Mouse (Mus musculus): ENCODE measurements at regions not wholly inside any gene's neighbourhood (a gene's known extent, or its start where the extent isn't known, plus 50 kb on each side); places are given as distances from the start of the nearest gene placed in this dataset.

DNA sequence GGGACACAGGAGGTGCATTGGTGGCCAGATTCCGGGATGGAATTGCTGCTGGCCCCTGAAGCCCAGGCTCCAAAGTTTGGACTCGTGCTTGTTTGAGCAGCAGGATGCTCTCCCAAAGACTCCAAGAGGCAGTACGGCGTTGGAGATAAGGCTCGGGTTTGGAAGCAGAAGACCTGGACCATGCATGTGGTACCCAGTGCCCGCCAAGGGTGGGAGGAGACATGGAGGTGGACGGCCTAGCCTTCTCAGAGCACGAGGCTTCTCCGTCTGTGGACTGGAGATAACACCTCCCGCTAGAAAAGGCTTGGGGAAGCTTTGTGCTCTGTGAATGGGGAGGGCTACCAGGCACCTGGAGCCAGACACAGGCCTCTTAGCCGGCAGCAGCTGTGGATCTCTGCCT is 271.7 kb downstream of the Rps6kc1 start:
- DNase-seq (ENCODE audit: low spot score), result no peak

DNA sequence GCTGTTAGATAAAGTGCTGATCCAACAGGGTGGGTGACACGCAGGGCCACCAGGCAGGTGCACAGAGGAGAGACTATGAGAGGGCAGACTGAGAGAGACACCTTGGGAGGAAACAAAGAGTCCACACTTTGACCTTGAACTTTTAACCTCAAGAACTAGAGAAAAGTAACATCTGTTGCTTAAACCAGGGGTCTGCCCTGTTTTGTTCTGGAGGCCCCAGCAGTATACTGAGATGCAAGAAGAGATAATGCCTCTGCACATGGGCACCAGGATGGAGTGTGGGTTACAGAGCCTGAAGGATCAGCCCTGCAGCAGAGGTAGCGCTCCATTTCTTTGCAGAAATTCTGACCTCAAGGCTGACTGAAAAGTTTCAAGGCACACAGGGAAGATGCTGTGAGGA is 276.6 kb downstream of the Rps6kc1 start:
- DNase-seq (ENCODE audit: low spot score), result no peak

DNA sequence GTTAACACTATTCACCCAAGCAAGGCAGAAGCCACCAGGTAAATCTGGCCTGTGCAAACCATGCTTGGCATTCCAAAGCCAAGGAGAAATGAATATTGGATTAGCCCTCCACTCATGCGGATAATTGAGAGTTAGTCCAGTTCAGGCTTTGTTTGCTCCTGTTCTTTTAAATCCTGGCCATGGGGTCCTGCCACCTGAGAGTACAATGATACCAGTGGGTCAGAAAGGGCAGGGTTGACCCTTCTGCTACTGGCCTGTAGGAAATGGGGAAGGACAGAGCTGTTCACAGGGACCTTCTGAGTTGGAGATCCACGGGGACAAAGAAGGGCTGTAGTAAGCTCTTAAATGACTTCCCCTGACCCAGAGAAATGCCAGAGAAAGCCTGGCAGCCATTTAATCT is 279.9 kb downstream of the Rps6kc1 start:
- DNase-seq (ENCODE audit: low spot score), result no peak

DNA sequence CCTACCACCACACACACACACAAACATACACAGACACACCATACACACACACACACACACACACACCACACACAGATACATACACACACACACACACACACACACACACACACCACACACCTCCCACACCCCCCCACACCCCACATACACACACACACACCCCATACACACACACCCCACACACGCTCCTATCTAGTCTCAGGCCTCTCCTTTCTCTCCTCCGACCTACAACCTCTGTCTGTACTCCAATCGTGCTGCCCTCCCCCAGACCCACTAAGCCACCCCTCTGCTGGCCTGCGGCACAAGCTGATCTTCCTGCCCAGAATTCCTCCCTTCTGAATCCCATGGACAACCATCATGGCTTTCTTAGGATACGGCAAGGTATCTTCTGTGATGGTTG is 281.4 kb downstream of the Rps6kc1 start:
- DNase-seq (ENCODE audit: low spot score), result no peak

GRCm38 (mm10) chr1:190623916-190624315 is 287.7 kb downstream of the Rps6kc1 start:
- DNase-seq (ENCODE audit: low spot score), result no peak

- no peak for DNase-seq (ENCODE audit: low spot score)
These were observed 311.1 kb downstream of the Rps6kc1 start for GRCm38 (mm10) chr1:190600425-190600824.

- DNase-seq (ENCODE audit: low spot score), result no peak
These were observed 311.9 kb downstream of the Rps6kc1 start for GRCm38 (mm10) chr1:190599622-190600021.

DNA sequence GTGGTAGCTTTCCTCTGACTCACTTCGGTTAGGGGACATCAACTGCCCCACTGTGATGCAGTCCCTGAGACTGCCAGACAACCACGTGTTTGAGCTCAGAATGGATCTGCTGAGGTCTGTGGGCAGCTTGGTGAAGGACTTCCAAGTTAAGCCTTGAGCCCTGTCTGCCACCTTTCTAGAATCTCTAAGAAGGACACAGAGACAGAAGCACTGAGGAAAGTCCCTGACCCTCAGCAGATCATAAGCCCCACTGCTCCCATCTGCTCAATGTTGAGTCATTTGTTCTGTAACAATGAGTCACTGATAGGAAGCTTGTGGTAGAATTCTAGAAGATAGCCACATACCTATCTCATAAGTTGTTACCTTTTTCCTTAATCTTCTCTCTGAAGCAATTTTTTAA is 315.4 kb downstream of the Rps6kc1 start:
- DNase-seq (ENCODE audit: low spot score), result no peak

DNA sequence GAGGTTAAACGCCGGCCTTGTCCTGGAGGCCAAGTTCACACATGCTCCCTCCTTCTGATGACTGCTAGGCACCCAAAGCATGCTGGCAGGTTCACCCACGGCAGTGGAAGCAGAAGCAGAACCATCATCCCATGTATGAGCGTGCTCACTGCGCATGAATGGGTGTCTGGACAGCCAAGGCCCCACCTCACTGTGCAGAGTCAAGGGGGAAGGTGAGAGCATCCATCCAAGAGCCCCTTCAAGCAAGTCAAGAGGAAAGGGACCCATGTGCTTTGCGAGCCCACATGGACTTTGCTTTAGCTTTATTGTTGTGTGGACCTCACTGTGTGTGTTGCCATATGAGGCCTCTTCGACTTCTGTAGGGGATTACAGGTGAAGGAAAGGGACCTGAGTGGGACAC is 319.9 kb downstream of the Rps6kc1 start:
- DNase-seq (ENCODE audit: low spot score), result no peak

DNA sequence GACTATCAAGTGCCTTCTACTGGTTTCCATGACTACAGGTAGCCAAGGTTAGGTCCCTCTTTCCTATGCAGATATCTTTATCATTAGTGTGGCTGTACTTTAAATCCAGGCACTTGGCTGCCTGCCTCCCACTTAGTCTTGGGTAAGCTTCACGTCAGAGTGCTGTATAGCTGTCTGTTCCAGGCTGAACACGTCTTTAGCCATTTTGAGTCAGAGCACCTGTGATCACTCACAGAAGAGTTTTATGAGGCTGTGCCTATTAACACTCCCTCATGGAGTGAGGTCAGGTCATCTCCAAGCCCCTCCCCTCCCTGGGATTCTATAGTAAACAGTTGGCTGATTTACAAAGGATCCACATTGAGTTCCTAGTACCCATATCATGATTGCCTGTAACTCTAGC is 322.0 kb downstream of the Rps6kc1 start:
- no peak for DNase-seq (ENCODE audit: low spot score)

- DNase-seq (ENCODE audit: low spot score), result no peak
These were observed 328.3 kb downstream of the Rps6kc1 start for GRCm38 (mm10) chr1:190583272-190583671.

- no peak for DNase-seq (ENCODE audit: low spot score)
These were observed 330.9 kb downstream of the Rps6kc1 start for GRCm38 (mm10) chr1:190580653-190581052.

DNA sequence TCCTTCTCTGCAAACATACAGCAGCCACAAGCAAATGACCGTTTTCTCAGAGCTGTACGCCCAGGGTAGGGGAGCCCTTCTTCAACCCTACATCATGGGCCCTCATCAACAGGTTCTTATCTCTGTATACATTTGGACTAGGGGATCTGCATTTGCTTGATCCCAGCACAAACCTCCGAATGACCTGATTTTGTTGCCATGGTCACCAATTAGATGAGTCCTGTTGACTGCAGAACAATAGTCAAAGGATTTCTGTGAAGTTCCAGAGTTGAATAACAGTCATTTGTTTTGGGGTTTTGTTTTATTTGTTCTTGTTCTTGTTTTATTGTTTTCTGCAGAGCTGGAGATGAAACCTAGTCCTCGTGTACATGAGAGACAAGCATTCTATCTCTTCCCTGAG is 340.6 kb downstream of the Rps6kc1 start:
- no peak for DNase-seq (ENCODE audit: low spot score)

- no peak for DNase-seq (ENCODE audit: low spot score)
These were observed 341.0 kb downstream of the Rps6kc1 start for GRCm38 (mm10) chr1:190570563-190570962.

GRCm38 (mm10) chr1:190566744-190567143 is 344.8 kb downstream of the Rps6kc1 start:
- DNase-seq (ENCODE audit: low spot score), result no peak

GRCm38 (mm10) chr1:190562865-190563457 is 348.6 kb downstream of the Rps6kc1 start:
- DNase-seq (ENCODE audit: low spot score), result peak; percentile 45

GRCm38 (mm10) chr1:190560086-190560485 is 351.5 kb downstream of the Rps6kc1 start:
- DNase-seq (ENCODE audit: low spot score), result no peak

DNA sequence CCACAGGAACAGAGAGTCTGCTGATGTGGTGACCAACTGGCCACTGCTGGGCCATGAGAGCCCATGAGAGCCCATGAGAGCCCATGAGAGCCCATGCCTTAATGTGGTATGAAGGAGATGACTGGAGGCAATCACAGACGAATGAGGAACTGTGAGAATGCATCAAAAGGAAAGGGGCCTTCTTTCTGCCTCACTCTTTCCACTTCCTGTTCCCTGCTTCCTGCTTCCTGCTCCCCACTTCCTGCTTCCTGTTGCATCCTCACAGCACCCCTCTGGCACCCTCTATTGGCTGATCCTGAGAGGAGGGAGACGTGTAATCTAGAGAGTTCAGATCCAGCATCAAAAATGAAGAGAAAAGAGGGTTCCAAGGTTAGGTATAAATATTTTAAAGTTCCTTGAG is 369.7 kb downstream of the Rps6kc1 start:
- DNase-seq (ENCODE audit: low spot score), result no peak

DNA sequence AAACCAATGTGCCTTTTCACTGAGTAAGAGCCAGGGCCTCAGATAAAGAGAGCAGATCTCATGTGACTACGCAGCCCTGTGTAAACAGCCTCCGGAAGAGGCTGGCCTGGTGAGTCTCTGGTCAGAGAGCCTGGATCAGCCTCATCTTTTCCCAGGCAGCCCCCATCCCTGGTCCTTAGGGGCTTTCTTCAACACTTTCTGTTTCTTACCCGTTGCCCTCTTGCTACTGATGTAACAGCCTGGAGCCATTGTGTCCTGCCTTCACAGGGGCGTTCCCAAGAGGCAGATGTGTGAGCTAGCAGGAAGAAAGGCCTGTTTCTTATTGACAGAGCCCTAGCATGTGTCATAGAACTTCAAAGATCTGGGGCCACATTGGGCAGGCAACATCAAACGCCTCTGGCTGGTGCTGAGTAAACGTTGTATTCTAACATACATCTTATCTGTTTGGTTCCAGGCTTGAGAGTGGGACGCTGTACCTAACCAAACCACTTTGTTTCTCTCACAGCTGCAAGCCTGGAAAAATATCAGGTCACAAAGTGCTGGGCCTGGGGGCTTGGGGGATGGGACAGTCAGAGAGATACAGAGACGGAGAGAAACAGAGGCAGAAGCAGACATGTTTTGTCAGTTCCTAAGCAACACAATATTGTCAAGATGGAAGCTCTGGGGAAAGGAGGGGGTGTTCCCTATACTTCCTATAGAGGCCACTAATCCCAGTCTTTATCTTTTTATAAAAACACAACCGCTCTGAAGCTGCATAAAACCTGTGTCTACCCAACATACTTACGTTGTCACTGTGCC is 362.6 kb upstream of the Prox1 start:
- DNase-seq (ENCODE audit: low spot score), result peak; percentile 54

DNA sequence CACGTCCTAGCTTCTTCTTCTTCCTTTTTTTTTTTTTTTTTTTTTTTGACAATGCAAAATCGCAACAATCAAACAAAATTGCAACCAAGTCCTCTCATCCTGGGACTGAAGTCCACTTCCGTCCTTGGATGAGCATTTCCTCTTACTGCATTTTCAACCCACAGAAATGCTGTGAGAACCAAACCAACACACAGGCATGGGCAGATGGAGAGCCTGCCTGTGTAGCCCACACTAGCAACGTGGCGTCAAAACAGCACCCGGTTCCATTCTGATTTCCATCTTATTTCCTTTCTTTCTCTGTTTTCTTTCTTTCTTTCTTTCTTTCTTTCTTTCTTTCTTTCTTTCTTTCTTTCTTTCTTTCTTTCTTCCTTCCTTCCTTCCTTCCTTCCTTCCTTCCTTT is 360.7 kb upstream of the Prox1 start:
- DNase-seq (ENCODE audit: low spot score), result no peak

DNA sequence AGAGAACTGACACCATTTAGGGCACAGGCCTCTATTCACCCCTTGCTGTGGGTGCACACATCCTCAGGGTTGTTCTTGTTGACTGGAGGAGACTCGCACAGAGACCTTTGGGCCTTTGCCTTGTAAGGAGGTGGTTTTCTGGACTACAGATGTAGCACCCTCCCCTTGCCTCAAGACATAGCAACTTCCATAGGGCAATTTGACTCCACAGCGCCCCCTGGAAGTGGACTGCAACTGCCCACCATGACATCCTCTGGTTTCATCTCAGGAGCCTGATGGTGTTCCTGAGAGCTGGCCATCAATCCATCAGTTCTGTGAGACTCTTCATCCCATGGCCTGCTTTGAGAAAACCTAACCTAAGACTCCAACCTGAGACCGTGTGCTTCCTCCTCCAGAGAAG is 359.6 kb upstream of the Prox1 start:
- DNase-seq (ENCODE audit: low spot score), result no peak

DNA sequence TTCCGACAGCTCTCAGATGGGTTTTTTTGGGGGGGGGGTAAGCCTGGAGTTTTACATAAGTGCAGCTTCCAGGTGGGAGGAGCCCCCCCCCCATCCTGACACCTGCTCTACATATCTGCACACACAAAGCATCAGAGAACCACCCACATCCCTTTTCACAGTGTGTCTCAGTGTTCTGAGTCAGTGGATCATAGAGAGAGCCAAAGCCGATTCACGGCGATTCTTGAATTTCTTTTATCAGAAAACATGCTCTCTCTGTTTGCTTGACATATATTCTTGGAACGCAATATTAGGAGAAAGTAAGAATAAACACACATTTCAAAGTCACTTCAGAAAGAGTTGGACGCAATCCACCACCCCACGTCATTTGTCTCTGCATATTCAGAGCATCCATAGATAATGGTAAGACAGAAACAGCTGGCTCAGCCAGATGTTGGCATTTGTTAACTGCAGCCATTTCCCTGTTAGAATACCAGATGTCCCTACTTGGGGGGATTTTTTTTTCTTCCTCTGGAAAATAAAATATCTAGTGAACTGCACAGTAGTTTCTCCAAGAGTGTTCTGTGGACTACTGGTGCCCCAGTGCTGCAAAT is 357.1 kb upstream of the Prox1 start:
- DNase-seq (ENCODE audit: low spot score), result no peak

GRCm38 (mm10) chr1:190526634-190527033 is 356.1 kb upstream of the Prox1 start:
- DNase-seq (ENCODE audit: low spot score), result no peak

GRCm38 (mm10) chr1:190526046-190526445 is 355.5 kb upstream of the Prox1 start:
- no peak for DNase-seq (ENCODE audit: low spot score)
